Mouse (Mus musculus): ENCODE results near the gene Phrf1.
"Not testable (repeated sequence)": the region's sequence is repeated elsewhere in the genome, so short reads cannot be mapped to it uniquely, and the experiment has no call there.

Gene Phrf1

DNA sequence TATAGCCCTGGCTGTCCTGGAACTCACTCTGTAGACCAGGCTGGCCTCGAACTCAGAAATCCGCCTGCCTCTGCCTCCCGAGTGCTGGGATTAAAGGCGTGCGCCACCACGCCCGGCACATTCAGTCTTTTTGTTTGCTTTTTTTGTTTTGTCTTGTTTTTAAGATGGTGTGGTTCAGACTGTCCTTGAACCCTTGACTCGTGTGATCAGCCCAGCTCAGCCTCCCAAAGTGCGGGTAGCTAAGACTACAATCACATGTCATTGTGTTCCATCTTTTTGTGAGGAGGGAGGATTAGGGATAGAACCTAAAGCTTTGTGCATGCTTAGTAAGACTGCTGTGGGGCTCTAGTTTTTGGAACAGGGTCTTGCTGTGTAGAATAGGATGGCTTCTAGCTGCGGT is 3.0 kb downstream of the Phrf1 start:
- DNase-seq (ENCODE audit: extremely low spot score, low spot score): no peak

DNA sequence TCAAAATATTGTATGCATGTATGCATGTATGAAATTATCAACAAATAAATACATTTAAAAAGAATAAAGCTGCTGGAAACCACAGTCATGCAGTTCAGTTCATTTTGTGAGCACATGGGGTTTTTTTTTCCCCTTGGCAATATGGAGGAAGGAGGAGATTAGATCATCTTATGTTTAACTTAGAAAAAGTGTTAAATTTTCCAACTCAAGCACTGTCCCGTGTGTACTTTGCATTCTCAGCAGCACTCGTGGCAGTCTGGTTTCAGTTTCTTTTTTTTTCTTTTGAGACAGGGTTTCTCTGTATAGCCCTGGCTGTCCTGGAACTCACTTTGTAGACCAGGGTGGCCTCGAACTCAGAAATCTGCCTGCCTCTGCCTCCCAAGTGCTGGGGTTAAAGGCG is 21.9 kb downstream of the Phrf1 start:
- DNase-seq (ENCODE audit: extremely low spot score, low spot score): not testable (repeated sequence)

DNA sequence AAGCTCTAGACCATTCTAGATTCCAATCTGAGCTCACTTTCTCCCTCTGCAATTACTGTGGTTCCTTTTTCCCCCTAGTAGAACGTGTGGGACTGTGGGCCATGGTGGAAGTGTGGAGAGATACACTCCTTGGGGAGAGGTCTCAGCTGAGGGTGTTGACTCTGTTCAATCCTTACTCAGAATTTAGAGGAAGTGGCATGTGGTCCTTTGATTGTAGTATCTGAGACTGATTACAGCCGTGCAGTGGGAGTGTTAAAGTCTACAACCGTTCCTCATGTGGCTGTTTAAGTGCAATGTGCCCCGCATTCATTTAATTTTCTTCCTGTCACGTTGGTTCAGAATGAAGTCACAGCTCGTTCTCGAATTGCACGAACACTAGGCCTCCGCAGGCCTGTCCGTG is 27.6 kb downstream of the Phrf1 start:
- no peak for DNase-seq (ENCODE audit: extremely low spot score, low spot score)

DNA sequence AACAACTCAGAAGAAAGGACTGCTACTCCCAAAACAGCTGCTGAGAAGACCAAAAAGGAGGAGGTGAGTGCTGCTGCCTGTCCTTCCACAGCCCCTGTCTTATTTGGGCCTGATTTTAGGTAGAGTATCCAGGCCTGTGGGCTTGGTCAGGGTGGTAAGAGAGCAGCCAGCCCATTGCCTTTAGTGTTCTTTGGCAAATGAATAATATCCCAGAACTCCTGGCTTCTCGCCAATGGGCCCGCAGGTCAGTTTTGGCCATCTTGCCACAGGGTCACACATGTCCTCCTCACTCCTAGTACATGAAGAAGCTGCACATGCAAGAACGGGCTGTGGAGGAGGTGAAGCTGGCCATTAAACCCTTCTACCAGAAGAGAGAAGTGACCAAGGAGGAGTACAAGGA is 32.9 kb downstream of the Phrf1 start:
- no peak for DNase-seq (ENCODE audit: extremely low spot score, low spot score)

DNA sequence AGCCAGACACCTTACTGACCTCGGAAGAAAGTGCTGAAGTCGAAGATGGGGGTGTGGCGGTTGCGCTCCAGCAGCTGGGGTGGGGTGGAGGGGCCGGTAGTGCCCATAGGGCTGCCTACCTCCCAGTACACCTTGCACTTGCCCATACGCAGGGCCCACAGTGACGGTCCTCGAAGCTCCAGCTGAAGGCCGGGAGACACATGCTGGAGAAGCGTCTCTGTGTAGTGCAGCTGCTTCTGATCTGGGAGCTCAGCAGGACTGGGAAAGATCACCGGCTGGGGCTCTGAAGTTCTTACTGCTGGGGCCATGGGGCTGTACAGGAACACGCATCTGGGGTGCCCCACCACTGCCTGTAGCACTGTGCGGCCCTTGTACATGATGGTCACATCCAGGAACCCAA is 35.1 kb downstream of the Phrf1 start:
- DNase-seq (ENCODE audit: extremely low spot score, low spot score): no peak

DNA sequence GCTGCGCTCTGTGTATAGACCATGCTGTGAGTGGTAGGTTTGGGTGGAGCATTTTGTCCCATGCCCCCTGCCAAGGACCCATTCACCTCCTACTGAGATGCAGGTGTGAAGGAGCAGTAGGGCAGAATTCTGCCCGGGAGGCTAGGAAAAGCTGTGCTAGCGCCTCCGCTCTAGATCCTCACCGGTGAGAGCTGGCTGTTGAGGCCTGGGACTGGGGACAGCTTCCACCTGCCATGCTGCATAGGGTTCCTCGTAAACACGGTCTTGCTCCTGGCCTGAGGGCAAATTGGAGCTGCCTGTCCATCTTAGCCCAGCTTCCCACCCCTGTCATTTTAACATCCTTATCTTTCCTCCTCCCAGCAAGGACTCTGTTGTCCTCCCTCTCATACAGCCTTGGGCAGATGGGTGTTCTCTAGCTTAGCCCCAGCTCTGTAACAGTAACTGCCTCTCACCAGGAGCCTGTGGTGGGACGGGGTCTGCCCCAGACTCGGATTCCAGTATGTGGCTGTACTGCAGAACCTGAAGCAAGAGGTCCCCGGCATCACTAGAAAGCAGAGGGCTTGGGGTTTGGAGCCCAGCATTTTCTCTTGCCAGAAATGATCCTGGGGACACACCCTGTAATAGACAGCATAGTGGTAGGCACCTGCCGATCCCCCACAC is 35.6 kb downstream of the Phrf1 start:
- no peak for DNase-seq (ENCODE audit: extremely low spot score, low spot score)

DNA sequence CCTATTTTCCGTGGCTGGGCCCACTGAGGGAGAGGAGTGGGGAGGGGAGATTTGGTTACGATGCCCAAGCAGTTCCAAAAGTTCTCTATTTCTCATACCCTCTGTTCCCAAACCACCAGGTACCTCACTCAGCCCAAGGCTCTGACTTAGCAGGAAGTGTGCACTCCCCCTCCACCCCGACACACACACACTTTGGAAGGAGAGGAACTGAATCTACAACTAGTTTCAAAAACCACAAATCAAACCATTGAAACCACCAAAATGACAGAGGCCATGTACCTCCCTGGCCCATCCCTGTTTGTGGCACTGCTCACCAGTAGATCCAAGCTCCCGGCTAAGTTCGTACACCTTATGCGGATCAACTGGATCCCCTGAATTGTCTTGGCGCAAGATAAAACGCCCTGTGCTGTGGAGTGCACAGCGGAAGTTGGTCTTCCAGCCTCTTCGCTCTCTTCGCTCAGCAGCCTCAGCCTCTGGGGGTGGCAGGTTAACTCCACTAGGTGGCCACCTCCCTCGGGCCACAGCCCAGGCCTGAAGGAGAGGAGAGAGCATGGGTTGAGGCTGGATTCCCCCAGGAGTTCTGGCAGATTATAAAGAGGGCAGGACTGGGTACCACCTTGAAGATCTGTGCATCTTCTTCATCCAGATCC is 36.3 kb downstream of the Phrf1 start:
- peak; percentile 39 for DNase-seq (ENCODE audit: extremely low spot score, low spot score)

DNA sequence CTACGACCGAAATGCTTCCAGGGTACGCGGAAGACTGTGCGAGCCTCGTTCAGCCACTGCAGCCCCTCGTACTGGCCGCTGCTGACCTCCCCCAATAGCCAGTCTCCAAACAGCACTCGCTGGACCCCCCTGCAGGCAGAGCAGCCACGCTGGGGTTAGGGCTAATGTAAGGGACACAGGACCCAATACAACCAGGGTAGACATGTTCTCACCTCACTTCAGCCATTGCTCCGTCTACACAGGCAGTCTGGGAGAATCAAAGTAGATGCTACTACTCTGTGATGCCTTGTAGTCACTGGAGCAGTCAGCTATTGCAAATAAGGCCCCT is 36.8 kb downstream of the Phrf1 start:
- peak; percentile 25 for DNase-seq (ENCODE audit: extremely low spot score, low spot score)

DNA sequence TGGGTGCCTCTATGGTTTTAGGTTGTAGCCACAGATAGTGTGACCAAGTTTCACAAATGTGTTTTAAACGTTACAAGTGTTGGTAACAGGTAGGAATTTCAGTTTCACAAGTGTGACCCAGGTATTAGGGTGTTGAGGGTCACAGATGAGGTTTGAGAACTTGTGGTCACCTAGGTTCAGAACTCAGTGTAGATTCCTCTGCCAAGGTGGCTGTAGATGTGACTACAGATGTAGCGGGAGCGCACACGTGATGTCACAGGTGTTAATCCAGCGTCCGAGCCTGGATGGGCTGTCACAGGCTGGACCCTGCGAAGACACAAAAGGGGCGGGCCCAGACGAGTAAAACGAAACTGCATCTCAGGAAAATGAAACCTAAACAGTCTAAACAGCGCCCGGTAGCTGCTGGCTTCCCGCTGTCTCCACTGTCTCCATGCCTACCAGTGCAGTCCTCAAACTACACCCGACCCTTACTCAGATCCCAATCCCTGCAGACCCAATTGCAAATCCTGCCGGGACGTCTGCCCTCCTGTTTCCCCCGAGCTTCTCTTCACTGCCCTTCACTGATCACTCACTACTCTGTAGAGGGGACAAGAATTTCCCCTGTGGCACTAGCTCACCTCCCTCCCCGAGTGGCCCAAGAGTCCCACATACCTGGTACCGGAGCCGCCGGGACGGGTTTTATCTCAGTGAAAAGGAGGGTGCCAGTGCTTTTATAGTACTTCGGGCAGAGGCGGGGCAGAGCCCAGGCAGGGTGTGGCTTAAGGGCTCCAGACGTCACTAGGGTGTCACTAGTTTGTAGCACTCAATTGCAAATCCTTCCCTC is 37.4 kb downstream of the Phrf1 start, which contains the start of gene Irf7:
Gene Irf7 (minus strand): TSS at position 743 of the 823 bp plus-strand sequence.
- peak; percentile 29 for DNase-seq (ENCODE audit: extremely low spot score, low spot score)

DNA sequence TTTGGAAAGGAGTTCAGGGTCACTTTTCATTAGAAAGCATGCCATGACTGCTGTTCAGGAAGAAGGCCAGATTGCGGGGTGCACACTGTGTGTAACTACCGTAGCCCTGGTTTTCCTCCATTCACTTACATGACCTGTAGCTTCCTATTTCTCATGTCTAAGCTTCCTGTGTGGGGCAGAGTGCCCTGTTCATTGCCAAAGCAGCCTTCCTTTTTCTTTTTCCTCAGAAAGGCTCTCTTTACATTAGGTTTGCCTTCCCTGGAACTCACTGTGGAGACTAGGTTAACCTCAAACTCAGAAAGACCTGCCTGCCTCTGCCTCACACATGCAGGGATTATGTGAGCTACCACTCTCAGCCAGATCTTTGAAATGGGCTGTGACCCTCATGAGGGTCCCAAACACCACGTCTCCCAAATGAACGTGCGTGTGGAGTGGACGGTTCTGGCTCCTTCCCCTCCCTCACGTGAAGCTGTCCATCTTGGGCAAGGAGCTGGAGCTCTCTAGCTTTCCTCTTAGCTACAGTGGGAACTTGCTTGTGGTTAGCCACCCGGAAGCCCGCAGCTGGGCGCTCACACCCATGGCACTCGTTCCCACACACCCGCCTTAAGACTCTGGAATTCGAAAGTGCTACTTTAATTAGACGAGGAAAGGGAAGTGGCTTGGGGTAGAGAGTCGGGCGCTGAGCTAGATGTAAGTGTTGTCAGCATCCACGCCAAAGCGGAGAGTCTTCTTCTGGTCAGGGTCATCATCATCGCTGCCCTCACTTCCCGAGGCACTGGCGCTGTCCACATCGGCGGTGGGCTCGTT is 40.1 kb downstream of the Phrf1 start:
- DNase-seq (ENCODE audit: extremely low spot score, low spot score): no peak

DNA sequence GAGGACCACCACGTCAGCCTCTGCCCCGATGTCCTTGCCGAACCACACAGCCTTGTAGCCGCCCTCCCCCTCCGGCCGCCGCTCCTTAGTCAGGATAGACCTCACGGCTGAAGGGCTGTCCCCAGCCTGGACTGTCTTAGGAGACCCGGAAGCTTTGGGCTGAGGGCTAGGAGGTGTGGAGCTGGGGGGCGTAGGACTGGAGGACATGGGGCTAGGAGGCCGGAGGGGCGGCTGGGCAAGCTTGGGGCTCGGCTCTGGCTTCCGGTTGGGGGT is 40.6 kb downstream of the Phrf1 start:
- DNase-seq (ENCODE audit: extremely low spot score, low spot score): no peak

DNA sequence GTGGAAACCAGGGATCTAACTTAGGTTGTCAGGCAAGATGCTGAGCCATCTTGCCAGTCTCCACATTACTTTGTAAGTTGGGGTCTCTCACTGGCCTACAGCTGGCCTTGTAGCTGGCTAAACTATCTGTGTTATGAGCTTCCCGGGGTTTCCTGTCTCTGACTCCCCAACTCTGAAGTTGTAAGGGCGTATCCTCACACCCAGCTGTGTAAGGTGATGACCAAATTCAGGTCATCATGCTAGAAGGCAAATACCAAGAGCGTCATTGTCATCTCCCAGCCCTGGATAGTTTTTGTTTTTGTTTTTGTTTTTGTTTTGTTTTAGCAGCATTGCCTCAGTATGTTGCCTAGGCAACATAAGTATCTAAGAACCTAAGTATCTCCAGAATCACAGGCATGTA is 42.0 kb downstream of the Phrf1 start:
- DNase-seq (ENCODE audit: extremely low spot score, low spot score): no peak

DNA sequence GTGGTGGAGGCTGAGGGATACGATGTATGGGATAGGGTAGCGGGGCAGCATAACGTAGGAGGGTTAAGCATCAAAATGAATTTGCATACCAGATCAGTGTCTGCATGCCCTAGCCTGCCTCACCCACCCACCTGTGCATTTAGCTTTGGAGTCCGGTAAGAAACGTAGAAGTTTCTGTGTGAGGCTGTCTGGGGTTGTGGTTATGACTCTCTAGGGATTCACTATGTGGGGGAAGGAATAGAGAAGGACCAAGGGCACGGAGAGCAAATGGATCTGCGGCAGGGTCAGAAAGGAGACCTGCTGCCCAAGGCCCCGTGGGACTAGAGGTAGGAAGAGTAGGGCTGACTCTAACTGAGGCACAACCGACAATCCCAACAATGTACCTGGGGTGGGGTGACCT is 46.8 kb downstream of the Phrf1 start:
- DNase-seq (ENCODE audit: extremely low spot score, low spot score): no peak

DNA sequence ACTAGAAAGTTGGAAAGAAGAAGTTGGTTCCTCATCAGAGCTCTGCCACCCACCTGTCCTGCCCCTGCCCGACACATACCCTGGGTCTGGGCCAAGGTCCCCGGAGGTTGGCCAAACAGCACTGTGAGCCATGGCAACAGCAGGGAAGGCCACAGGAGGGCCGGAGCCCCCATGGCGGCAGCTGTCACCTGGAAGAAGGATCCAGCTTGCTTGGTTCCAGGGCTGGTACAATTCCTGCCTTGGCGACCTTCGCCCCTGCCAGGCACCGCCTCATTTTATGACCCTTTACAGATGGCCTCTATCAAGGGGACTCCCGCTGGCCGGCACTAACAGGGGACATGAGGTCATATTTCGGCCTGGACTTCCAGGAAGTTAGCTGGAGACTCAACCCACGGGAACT is 48.0 kb downstream of the Phrf1 start, which contains the start of gene Cdhr5:
Gene Cdhr5 (minus strand): TSS at position 241 of the 400 bp plus-strand sequence.
- DNase-seq (ENCODE audit: extremely low spot score, low spot score): no peak

DNA sequence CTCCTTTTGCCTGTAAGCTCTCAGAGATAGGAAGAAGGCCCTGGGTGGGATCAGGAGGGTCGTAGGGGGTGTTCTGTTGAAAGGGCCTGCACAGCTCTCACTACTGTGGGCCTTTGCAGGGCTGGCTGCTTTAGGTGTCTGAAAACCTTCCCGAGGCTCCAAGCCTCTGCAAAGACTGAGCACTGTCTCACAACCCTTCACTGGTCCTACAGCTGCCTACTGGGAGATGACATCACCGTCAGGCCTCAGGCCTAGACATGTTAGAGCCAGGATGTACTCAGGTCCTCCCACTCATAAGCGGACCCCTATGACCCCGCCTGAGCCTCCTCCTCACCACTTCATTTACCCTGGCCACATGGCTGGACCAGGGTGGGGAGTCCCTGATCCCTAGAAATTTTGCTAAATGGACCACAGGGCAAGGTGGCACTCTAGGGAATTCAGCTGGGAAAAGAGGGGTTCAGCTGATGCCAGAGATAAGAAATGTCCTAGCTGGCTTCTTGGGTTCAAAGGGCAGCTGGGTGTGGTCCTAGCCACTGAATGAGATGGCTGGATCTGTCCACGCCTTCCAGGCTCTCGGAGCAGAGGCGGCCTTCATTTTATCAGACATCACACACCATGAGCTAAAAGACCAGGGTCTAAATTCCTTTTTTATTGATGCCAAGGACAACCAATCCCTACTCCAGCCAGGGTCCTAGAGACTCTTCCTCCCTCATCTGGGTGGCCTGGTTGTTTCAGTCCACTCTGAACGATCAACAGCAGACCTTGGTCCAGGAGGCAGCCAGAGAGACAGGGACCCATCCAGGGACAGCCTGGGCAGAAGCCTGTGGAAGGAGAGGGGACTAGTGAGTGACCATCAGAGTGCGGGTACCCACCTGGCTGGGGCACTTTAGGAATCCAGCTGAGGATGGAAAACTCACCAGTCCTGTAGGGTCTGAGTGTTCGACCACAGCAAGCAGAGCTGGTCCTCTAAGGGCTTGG is 49.4 kb downstream of the Phrf1 start:
- no peak for DNase-seq (ENCODE audit: extremely low spot score, low spot score)

DNA sequence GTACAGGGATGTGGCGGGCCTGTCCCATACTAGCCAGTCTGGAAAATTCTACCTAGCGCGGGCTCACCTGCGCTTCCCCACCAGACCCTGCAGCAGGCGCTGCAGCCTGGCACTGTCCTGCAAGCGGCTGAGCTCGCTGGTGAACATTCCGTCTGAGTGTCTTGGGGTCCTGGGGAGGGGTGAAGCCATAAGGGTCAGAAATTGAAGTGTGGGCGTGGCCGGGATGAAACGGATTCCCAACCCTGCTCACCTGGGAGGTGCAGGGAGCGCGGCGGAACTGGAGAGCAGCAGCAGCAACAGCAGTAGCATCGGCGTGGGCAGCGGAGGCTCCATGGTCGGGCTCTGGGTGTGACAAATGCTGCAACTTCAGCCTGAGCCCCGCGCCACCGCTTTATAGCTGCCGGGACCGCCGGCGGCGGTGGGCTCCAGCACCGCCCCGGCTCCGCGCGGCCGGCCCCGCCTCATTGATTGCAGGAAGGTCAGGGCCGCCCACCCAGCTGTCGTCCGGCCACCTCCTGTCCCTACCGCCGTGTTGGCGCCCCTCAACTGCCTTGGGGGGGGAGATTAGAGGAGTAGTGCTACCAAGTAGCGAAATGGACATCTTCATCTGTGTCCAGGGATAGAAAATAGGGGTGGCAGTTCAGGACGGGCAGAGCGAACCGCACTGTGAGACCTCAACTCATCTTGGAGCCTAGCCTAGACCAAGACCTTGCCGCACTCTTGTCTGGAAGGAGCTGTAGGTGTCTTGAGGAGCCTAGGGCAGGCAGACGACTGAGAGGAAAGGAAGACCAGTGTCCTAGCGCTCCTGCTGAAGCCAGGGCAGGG is 50.4 kb downstream of the Phrf1 start, which contains the start of gene Sct:
Gene Sct (minus strand): TSS at position 368 of the 825 bp plus-strand sequence.
- peak; percentile 66 for DNase-seq (ENCODE audit: extremely low spot score, low spot score)

DNA sequence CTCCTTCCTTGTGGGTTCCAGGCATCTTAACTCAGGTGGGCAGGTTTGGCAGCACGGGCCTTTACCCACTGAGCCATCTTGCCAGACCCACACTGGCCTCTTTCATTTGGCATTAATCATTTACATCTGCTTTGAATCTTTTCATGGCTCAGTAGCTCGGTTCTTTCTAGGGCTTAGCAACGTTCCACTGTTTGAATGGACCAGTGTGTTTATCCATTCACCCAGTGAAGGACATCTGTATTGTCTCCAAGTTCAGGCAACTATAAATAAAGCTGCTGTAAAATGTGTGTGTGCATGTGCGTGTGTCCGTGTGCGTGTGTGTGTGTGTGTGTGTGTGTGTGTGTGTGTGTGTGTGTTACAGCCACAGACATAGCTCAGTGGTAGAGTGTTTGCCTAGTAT is 52.9 kb downstream of the Phrf1 start:
- DNase-seq (ENCODE audit: extremely low spot score, low spot score): no peak

DNA sequence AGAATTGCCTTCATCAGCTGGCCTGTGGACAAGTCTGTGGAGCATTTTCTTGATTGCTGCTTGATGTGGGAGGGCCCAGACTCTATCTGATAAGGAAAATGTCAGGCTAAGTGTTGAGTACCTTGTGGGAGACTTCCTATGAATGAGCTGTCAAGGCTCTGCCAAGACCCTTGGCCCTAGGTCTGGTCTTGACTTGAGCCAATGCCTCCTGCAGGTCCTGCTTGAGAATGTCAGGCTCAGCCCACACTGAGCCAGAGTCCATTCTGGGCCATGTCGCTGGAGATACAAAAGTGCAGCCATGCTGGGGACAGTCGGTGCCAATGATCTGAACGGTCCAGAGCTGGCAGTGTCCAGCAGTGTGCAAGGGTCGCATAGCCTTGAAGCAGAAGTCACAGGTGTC is 54.2 kb downstream of the Phrf1 start:
- no peak for DNase-seq (ENCODE audit: extremely low spot score, low spot score)

DNA sequence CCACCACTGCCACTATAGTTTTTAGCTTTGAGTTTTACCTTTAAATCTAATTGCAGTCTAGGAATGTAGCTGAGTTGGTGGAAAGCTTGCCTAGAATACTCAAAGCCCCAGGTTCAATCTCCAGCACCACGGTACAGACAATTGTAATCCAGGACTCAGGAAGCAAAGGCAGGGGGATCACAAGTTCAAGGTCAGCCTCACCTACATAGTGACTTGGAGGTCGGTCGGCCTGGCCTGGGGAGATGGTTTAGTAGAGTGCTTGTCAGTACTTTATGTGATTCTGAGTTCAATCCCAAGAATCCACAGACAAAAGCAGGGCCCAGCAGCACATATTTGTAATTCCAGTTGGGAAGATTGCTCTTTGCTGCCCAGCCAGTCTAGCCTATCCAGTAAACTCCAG is 59.5 kb downstream of the Phrf1 start:
- DNase-seq (ENCODE audit: extremely low spot score, low spot score): no peak
